Mouse (Mus musculus) erythroblast, adult 5-6 weeks (primary cell): ENCODE measurements around the gene Obp2b. TPM values are rescaled to one million over a fixed set of nuclear protein-coding genes. Genes with fewer than 3 reads are reported as not detected.

Experiments used
- ATAC-seq: replicated peaks from 2 replicates; pipeline ENCODE4 v1.8.0; 2016; ENCODE audit warnings: moderate number of reproducible peaks, mild to moderate bottlenecking, moderate TSS enrichment, inconsistent platforms; ENCODE audit not compliant: poor library complexity, low FRiP score, severe bottlenecking
- total RNA-seq, 2 experiments: library from RNA; stranded (forward) in 1 of 2; stranded (reverse) in 1 of 2; fragments of 150-400 nt in 1 of 2; fragments of 200-764, 138-1000 nt in 1 of 2; gene quantifications; 2 replicates each; pipeline versions ENCODE4 v1.2.3 to v1.2.4; 2015 to 2017; ENCODE audit warnings: low replicate concordance in 2 of 2

Gene Obp2b
- total RNA-seq, 2 experiments from 2014 or later = not detected

DNA sequence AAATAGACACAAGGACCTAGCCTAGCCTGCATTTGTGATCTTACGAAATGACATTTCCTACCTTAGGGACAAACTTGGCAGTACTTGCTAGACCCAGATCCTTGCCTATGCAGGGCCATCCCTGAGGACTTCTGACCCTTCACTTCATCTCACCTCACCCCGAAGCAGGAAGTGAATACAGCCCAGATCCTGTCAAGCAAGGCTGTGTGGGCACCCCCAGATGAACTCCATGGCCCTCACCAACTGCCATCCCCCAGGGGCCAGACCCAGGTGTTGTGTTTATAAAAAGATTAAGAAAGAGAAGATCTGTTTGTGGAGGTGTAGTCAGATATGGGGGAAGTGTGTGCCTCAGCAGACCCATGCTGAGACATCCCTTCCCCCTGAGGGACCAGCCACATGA is 37.8 kb downstream of the Obp2b start:
- ATAC-seq = no peak

DNA sequence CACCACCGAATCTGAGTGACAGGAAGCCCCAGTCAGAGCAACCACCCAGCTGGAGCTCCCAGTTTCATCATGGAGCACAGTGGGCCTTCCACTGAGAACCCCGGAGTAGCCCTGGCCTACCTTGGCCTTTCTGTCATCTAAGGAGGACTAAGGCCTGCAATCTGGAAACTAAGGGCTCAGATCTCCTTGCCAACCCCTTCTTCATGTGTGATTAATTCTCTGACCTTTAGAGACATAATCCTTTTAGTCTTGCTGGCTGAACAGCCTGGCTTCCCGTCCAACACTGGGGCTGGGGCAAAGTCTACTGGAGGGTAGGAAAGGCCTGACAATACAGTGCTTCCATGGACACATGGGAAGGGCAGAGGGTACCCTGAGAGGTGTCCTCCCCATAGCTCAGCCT is 39.2 kb downstream of the Obp2b start:
- ATAC-seq = no peak

DNA sequence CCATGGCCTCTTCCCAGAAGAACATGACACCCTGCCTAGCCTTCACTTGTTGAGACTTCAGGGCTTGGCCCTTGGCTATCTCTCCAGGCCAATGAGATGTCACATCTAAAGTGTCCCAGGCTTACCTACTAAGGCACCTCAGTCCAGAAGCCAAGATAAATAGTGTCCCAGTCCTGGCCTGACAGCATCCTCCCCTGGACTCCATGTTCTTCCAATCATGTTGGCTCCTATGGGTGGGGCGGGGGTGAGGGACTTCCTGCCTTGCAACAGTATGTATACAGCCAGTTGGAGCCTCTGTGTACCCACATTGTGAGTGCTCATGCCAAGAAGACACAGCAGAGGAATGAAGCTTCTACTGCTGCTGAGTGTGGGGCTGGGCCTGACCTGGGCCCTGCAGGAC is 39.9 kb downstream of the Obp2b start, which contains the start of gene Lcn11:
TSS of gene Lcn11 (plus strand) at position 301 of the 400 bp plus-strand sequence.
- ATAC-seq = no peak

DNA sequence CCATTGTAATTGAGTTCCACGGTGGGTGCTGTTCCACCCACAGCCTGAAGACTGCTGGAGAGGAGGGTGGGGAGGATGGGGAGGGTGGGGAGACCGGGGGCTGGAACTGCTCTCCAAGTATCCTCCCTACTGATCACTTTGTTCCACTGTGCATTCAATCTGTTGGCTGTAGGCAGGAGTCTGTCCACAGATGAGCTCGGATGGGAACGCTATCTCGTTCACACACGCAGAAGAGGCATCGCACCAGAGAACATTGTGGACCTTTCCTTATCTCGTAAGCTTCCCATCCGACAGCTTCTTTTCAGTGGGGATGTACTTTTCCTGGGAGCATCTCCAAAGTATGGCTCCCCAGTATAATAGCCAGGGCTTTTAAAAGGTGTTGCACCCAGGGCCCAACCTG is 42.3 kb downstream of the Obp2b start:
- no peak for ATAC-seq

DNA sequence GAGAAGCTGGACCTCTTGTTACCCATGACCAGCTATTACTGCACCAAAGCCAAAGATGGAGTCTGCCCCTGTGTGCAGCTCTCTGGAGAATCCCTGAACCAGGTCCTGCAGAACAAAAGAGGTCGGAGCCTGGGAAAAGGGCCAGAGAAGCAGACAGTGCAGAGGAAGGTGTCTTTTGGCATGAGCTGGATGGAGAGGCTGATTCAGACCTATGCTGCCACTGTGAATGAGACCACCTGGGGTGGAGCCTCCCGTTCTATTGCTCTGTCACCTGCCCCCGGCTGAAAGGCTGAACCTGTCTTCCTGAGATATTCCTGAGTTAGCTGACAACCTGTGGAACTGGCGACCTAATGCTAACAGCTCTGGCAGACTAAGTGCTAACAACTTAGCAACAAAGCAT is 44.1 kb downstream of the Obp2b start:
- no peak for ATAC-seq

DNA sequence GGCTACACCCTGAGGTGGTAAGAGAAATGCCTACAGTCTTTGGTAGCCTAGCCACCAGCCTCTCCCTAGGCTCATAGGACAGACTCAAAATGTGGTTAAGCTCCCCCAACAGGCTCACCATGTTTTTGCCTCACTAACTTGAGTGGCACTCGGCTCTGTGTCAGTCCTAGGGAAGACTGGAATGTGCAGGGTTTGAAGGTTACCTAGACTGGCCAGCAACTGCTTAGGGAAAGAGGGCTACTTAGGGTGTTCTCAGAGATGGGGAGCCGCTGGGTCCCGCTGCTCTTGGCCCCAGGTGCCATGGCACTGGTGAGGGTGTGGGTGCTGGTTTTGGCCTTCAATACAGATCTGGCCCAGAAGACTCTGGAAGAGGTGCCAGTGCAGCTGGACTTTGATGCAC is 45.1 kb downstream of the Obp2b start, which contains the start of gene Gm13539:
TSS of gene Gm13539 (plus strand) at position 301 of the 400 bp plus-strand sequence.
- ATAC-seq = no peak

DNA sequence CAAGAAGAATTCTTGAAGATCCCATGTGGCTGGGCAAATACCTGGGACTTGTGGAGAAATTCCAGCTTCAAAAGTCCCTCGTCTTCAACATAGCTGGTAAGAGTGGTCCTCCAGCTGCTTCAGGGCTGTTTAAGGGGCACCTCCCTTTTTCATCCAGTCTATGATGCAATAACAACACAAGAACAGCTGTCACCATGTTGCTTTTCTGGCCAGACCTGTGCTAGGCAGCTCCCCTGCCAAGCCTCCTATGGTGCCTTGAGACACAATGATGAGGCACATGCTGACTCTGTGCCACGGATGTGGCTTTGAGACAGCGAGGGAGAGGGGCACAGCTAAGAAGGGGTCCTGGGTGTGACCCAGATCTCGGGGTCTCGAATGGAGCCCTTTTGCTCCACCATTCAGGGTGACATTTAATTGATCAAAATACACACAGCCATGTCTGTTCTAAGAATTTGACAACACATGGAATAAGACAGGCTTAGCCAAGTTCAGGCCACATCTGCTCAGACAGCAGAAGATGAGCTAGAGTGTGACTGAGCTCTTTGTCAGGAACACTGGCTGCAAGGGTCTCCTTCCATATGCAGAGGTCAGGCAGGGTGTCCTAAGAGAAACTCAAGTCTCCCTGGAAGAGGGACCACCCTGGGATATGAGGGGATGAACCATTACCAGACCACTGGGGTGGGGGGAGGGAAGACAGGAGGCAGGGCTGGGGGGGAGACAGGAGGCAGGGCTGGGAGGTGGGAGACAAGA is 48.9 kb downstream of the Obp2b start:
- no peak for ATAC-seq

DNA sequence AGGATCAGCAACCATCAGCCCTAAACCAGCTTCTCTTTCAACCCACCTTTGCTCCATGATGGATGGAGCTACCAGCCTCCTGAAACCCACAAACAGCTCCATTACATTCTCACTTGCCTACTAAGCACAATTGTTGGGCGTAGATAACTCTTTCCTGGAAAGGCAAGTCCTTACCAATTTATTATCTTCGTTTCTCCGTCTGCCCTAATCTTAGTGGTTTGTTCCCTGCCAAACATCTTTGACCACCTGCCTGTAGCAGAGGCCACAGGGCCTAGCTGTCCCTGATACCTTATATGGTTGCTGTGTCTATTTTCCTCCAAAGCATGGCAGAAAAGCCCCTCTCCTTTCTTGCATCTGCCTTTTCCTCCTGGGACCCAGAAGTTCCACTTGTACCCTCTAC is 52.3 kb downstream of the Obp2b start:
- ATAC-seq = no peak

Other genes starting within 250 kb of the Obp2b start
- not detected in 2 replicates for gene Lcn12, start 243.1 kb upstream of the Obp2b start, total RNA-seq (2015; ENCODE audit: low replicate concordance)
- gene Lcn12, start 243.1 kb upstream of the Obp2b start, total RNA-seq (2017; ENCODE audit: low replicate concordance) = not detected in 2 replicates
- 6.7 and 7.5 TPM in 2 replicates for gene Fbxw5, start 236.3 kb upstream of the Obp2b start, total RNA-seq (2015; ENCODE audit: low replicate concordance)
- 3.2 and 5.1 TPM in 2 replicates for gene Fbxw5, start 236.3 kb upstream of the Obp2b start, total RNA-seq (2017; ENCODE audit: low replicate concordance)
- gene C8g, start 235.3 kb upstream of the Obp2b start, total RNA-seq (2015; ENCODE audit: low replicate concordance) = not detected in 2 replicates
- not detected in 2 replicates for gene C8g, start 235.3 kb upstream of the Obp2b start, total RNA-seq (2017; ENCODE audit: low replicate concordance)
- 1.7 and 2.3 TPM in 2 replicates for gene Traf2, start 190.1 kb upstream of the Obp2b start, total RNA-seq (2015; ENCODE audit: low replicate concordance)
- 4.2 and 4.3 TPM in 2 replicates for gene Traf2, start 190.1 kb upstream of the Obp2b start, total RNA-seq (2017; ENCODE audit: low replicate concordance)
- gene Edf1, start 179.2 kb upstream of the Obp2b start, total RNA-seq (2015; ENCODE audit: low replicate concordance) = 27.3 and 50.2 TPM in 2 replicates
- 32.2 and 32.9 TPM in 2 replicates for gene Edf1, start 179.2 kb upstream of the Obp2b start, total RNA-seq (2017; ENCODE audit: low replicate concordance)
- 2.5 and 7.1 TPM in 2 replicates for gene Mamdc4, start 162.2 kb upstream of the Obp2b start, total RNA-seq (2015; ENCODE audit: low replicate concordance)
- 4.3 and 4.5 TPM in 2 replicates for gene Mamdc4, start 162.2 kb upstream of the Obp2b start, total RNA-seq (2017; ENCODE audit: low replicate concordance)
- gene Phpt1, start 161.8 kb upstream of the Obp2b start, total RNA-seq (2015; ENCODE audit: low replicate concordance) = 0.96 and 7.1 TPM in 2 replicates
- 2.1 TPM in 1 of 2 replicates, not detected in the other for gene Phpt1, start 161.8 kb upstream of the Obp2b start, total RNA-seq (2017; ENCODE audit: low replicate concordance)
- 0.63 TPM in 1 of 2 replicates, not detected in the other for gene Ajm1, start 155.3 kb upstream of the Obp2b start, total RNA-seq (2015; ENCODE audit: low replicate concordance)
- not detected in 2 replicates for gene Ajm1, start 155.3 kb upstream of the Obp2b start, total RNA-seq (2017; ENCODE audit: low replicate concordance)
- 18.1 and 22.4 TPM in 2 replicates for gene Rabl6, start 128.5 kb upstream of the Obp2b start, total RNA-seq (2015; ENCODE audit: low replicate concordance)
- gene Rabl6, start 128.5 kb upstream of the Obp2b start, total RNA-seq (2017; ENCODE audit: low replicate concordance) = 11.8 and 29.1 TPM in 2 replicates
- not detected in 2 replicates for gene Ccdc183, start 119.3 kb upstream of the Obp2b start, total RNA-seq (2015; ENCODE audit: low replicate concordance)
- gene Ccdc183, start 119.3 kb upstream of the Obp2b start, total RNA-seq (2017; ENCODE audit: low replicate concordance) = not detected in 2 replicates
- gene Tmem141, start 115.0 kb upstream of the Obp2b start, total RNA-seq (2015; ENCODE audit: low replicate concordance) = 4.6 and 6.0 TPM in 2 replicates
- 2.2 and 9.4 TPM in 2 replicates for gene Tmem141, start 115.0 kb upstream of the Obp2b start, total RNA-seq (2017; ENCODE audit: low replicate concordance)
- 20.5 and 47.1 TPM in 2 replicates for gene Fcna, start 109.0 kb upstream of the Obp2b start, total RNA-seq (2015; ENCODE audit: low replicate concordance)
- gene Fcna, start 109.0 kb upstream of the Obp2b start, total RNA-seq (2017; ENCODE audit: low replicate concordance) = 24.3 and 27.7 TPM in 2 replicates
- not detected in 2 replicates for gene Lcn8, start 83.9 kb upstream of the Obp2b start, total RNA-seq (2015; ENCODE audit: low replicate concordance)
- not detected in 2 replicates for gene Lcn8, start 83.9 kb upstream of the Obp2b start, total RNA-seq (2017; ENCODE audit: low replicate concordance)
- gene Lcn5, start 79.1 kb upstream of the Obp2b start, total RNA-seq (2015; ENCODE audit: low replicate concordance) = not detected in 2 replicates
- gene Lcn5, start 79.1 kb upstream of the Obp2b start, total RNA-seq (2017; ENCODE audit: low replicate concordance) = not detected in 2 replicates
- gene Lcn6, start 60.2 kb upstream of the Obp2b start, total RNA-seq (2015; ENCODE audit: low replicate concordance) = not detected in 2 replicates
- gene Lcn6, start 60.2 kb upstream of the Obp2b start, total RNA-seq (2017; ENCODE audit: low replicate concordance) = not detected in 2 replicates
- gene Lcn10, start 54.3 kb upstream of the Obp2b start, total RNA-seq (2015; ENCODE audit: low replicate concordance) = not detected in 2 replicates
- not detected in 2 replicates for gene Lcn10, start 54.3 kb upstream of the Obp2b start, total RNA-seq (2017; ENCODE audit: low replicate concordance)
- not detected in 2 replicates for gene Obp2a, start 37.0 kb upstream of the Obp2b start, total RNA-seq (2015; ENCODE audit: low replicate concordance)
- gene Obp2a, start 37.0 kb upstream of the Obp2b start, total RNA-seq (2017; ENCODE audit: low replicate concordance) = not detected in 2 replicates
- gene Bmyc, start 30.3 kb upstream of the Obp2b start, total RNA-seq (2015; ENCODE audit: low replicate concordance) = 1.5 and 2.3 TPM in 2 replicates
- gene Bmyc, start 30.3 kb upstream of the Obp2b start, total RNA-seq (2017; ENCODE audit: low replicate concordance) = not detected in 2 replicates
- gene Lcn3, start 28.6 kb downstream of the Obp2b start, total RNA-seq (2015; ENCODE audit: low replicate concordance) = not detected in 2 replicates
- gene Lcn3, start 28.6 kb downstream of the Obp2b start, total RNA-seq (2017; ENCODE audit: low replicate concordance) = not detected in 2 replicates
- not detected in 2 replicates for gene Lcn11, start 40.0 kb downstream of the Obp2b start, total RNA-seq (2015; ENCODE audit: low replicate concordance)
- not detected in 2 replicates for gene Lcn11, start 40.0 kb downstream of the Obp2b start, total RNA-seq (2017; ENCODE audit: low replicate concordance)
- not detected in 2 replicates for gene Gm13539, start 45.2 kb downstream of the Obp2b start, total RNA-seq (2015; ENCODE audit: low replicate concordance)
- gene Gm13539, start 45.2 kb downstream of the Obp2b start, total RNA-seq (2017; ENCODE audit: low replicate concordance) = not detected in 2 replicates
- not detected in 2 replicates for gene Glt6d1, start 78.8 kb downstream of the Obp2b start, total RNA-seq (2015; ENCODE audit: low replicate concordance)
- not detected in 2 replicates for gene Glt6d1, start 78.8 kb downstream of the Obp2b start, total RNA-seq (2017; ENCODE audit: low replicate concordance)
- not detected in 2 replicates for gene Lcn9, start 86.1 kb downstream of the Obp2b start, total RNA-seq (2015; ENCODE audit: low replicate concordance)
- gene Lcn9, start 86.1 kb downstream of the Obp2b start, total RNA-seq (2017; ENCODE audit: low replicate concordance) = not detected in 2 replicates
- gene Sohlh1, start 110.2 kb downstream of the Obp2b start, total RNA-seq (2015; ENCODE audit: low replicate concordance) = not detected in 2 replicates
- not detected in 2 replicates for gene Sohlh1, start 110.2 kb downstream of the Obp2b start, total RNA-seq (2017; ENCODE audit: low replicate concordance)
- gene Kcnt1, start 126.7 kb downstream of the Obp2b start, total RNA-seq (2015; ENCODE audit: low replicate concordance) = not detected in 2 replicates
- not detected in 2 replicates for gene Kcnt1, start 126.7 kb downstream of the Obp2b start, total RNA-seq (2017; ENCODE audit: low replicate concordance)
- gene Camsap1, start 246.3 kb downstream of the Obp2b start, total RNA-seq (2015; ENCODE audit: low replicate concordance) = 4.0 and 20.9 TPM in 2 replicates
- 10.7 and 19.5 TPM in 2 replicates for gene Camsap1, start 246.3 kb downstream of the Obp2b start, total RNA-seq (2017; ENCODE audit: low replicate concordance)